ENCODE assay signal across 8 mouse cellular contexts in the genomic region with DNA sequence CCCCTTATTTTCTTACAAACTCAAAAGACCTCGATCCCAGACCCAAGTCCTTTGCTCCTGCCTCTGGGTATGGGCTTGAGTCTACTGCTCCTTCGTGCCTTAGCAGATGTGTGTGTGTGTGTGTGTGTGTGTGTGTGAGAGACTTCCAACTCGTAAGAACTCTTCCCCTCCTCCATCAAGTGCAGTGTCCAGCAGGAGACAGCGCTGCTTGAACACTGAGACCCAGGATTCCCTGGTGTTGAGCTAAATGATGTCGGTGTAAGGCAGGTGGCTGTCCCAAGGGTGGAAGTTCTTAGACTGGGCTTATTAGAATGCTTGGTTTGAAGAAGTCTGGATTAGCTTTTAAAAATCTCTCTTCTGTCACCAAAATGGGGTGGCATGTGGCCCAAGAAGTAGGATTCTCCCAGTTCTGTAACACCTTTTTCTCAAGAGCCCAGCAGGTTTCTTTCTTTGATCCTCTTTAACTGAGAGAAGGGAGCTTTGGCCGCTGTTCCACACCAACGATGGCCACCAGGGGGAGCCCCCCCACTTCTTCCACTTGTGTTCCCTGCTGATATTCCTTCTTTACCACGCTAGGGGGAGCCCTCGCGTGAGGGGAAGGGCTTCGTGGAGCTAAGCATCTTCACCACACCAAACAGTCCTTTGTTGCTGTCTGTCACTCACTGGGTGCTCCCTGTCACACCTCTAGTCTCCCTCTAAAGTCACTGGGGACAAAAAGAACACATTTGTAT. TPM values are rescaled to one million over a fixed set of nuclear protein-coding genes. Genes with fewer than 3 reads are reported as not detected.
DNase-seq lines count a peak whose midpoint lies in the region; ATAC-seq and TF ChIP-seq lines count a peak whose summit lies in the region.

No protein-coding gene starts in this region.

- H3K79me3 ChIP-seq in C2C12 (ENCODE audit: low read depth), result no peaks in the 10 kb centered on the region

- H3K27me3 ChIP-seq in C2C12 (ENCODE audit: control insufficient read depth, insufficient read depth, insufficient read length), result no peaks in the 10 kb centered on the region
- H3K27me3 ChIP-seq in embryonic facial prominence, embryonic 14.5 days (replicated peaks; ENCODE audit: control insufficient read depth, insufficient read depth, low read length), result no peaks in the 10 kb centered on the region
- no peaks in the 10 kb centered on the region for H3K27me3 ChIP-seq in heart, embryonic 12.5 days (replicated peaks)
- H3K27me3 ChIP-seq in liver, embryonic 13.5 days, result 0 out of 2 replicates have a peak, but pooled peaks cover 3% of the 10 kb centered on the region
- no peaks in the 10 kb centered on the region for H3K27me3 ChIP-seq in neural tube, embryonic 12.5 days (replicated peaks)
- H3K27me3 ChIP-seq in stomach, embryonic 16.5 days (ENCODE audit: control insufficient read depth, insufficient read depth, low read length), result no peaks in the 10 kb centered on the region

- no peak overlapping the region for H3K4me3 ChIP-seq in C2C12 (ENCODE audit: insufficient read depth, poor library complexity, severe bottlenecking)
- no peak overlapping the region for H3K4me3 ChIP-seq in embryonic facial prominence, embryonic 14.5 days (ENCODE audit: low read depth, low read length)
- H3K4me3 ChIP-seq in heart, embryonic 12.5 days, result no peak overlapping the region
- no peak overlapping the region for H3K4me3 ChIP-seq in liver, embryonic 13.5 days (replicated peaks)
- H3K4me3 ChIP-seq in neural tube, embryonic 12.5 days, result no peak overlapping the region
- no peak overlapping the region for H3K4me3 ChIP-seq in stomach, embryonic 16.5 days (replicated peaks; ENCODE audit: low read length)

- 27% methylated on average over 11 of the region's 11 CpGs for WGBS in embryonic facial prominence, embryonic 14.5 days
- WGBS in heart, embryonic 12.5 days, result 23% methylated on average over 11 of the region's 11 CpGs
- 18% methylated on average over 11 of the region's 11 CpGs for WGBS in liver, embryonic 13.5 days (ENCODE audit: insufficient replicate concordance)
- WGBS in neural tube, embryonic 12.5 days, result 25% methylated on average over 11 of the region's 11 CpGs
- 27% methylated on average over 11 of the region's 11 CpGs for WGBS in stomach, embryonic 16.5 days

- H3K27ac ChIP-seq in embryonic facial prominence, embryonic 14.5 days (replicated peaks; ENCODE audit: low read depth, low read length), result no peak overlapping the region
- H3K27ac ChIP-seq in heart, embryonic 12.5 days (ENCODE audit: poor library complexity, severe bottlenecking), result no peak overlapping the region
- H3K27ac ChIP-seq in liver, embryonic 13.5 days, result no peak overlapping the region
- H3K27ac ChIP-seq in neural tube, embryonic 12.5 days, result no peak overlapping the region
- no peak overlapping the region for H3K27ac ChIP-seq in stomach, embryonic 16.5 days (ENCODE audit: low read length)

- H3ac ChIP-seq in C2C12 (ENCODE audit: control insufficient read depth, insufficient read length, low read depth), result no peak overlapping the region

- H3K4me2 ChIP-seq in embryonic facial prominence, embryonic 14.5 days (ENCODE audit: low read depth, low read length), result no peak overlapping the region
- H3K4me2 ChIP-seq in heart, embryonic 12.5 days, result no peak overlapping the region
- H3K4me2 ChIP-seq in liver, embryonic 13.5 days, result no peak overlapping the region
- no peak overlapping the region for H3K4me2 ChIP-seq in neural tube, embryonic 12.5 days (replicated peaks)
- no peak overlapping the region for H3K4me2 ChIP-seq in stomach, embryonic 16.5 days (ENCODE audit: low read depth, low read length)

- peak; percentile 94 for TF ChIP-seq CTCF in C2C12 (IDR thresholded peaks at IDR 0.05; ENCODE audit: control insufficient read depth, insufficient read depth, insufficient read length)

- no peaks in the 10 kb centered on the region for H3K36me3 ChIP-seq in C2C12 (ENCODE audit: control insufficient read depth, insufficient read depth)
- H3K36me3 ChIP-seq in embryonic facial prominence, embryonic 14.5 days (ENCODE audit: control insufficient read depth, insufficient read depth, low read length), result no peaks in the 10 kb centered on the region
- no peaks in the 10 kb centered on the region for H3K36me3 ChIP-seq in heart, embryonic 12.5 days
- no peaks in the 10 kb centered on the region for H3K36me3 ChIP-seq in liver, embryonic 13.5 days
- no peaks in the 10 kb centered on the region for H3K36me3 ChIP-seq in neural tube, embryonic 12.5 days
- no peaks in the 10 kb centered on the region for H3K36me3 ChIP-seq in stomach, embryonic 16.5 days (ENCODE audit: control insufficient read depth, insufficient read depth, low read length)

- peak; percentile 68 for ATAC-seq in embryonic facial prominence, embryonic 14.5 days (ENCODE audit: low read depth)
- ATAC-seq in heart, embryonic 12.5 days (ENCODE audit: insufficient number of reproducible peaks, low FRiP score), result peak; percentile 46; the same call in 1 of the 2 replicates
- ATAC-seq in liver, embryonic 13.5 days (ENCODE audit: low read depth), result peak; percentile 43; the same call in 1 of the 2 replicates
- ATAC-seq in neural tube, embryonic 12.5 days (ENCODE audit: low FRiP score, low read depth), result peak; percentile 85
- peak; percentile 56 for ATAC-seq in stomach, embryonic 16.5 days (ENCODE audit: insufficient read depth, low FRiP score)

- peak; percentile 57 to 60 for DNase-seq in adrenal gland, postnatal 4 days (ENCODE audit: low spot score in 2 of 2)
- peak; percentile 87 for DNase-seq in embryonic facial prominence, embryonic 14.5 days (ENCODE audit: low spot score)
- DNase-seq in kidney, postnatal 10 days, result peak; percentile 89
- peak; percentile 69 for DNase-seq in liver, embryonic 13.5 days

- H3K9ac ChIP-seq in embryonic facial prominence, embryonic 14.5 days (ENCODE audit: low read depth, low read length), result no peak overlapping the region
- H3K9ac ChIP-seq in heart, embryonic 12.5 days, result no peak overlapping the region
- no peak overlapping the region for H3K9ac ChIP-seq in liver, embryonic 13.5 days
- no peak overlapping the region for H3K9ac ChIP-seq in neural tube, embryonic 12.5 days
- no peak overlapping the region for H3K9ac ChIP-seq in stomach, embryonic 16.5 days (ENCODE audit: low read length)

- no peaks in the 10 kb centered on the region for H3K79me2 ChIP-seq in C2C12 (ENCODE audit: control insufficient read depth, insufficient read depth)

- H3K4me1 ChIP-seq in embryonic facial prominence, embryonic 14.5 days (ENCODE audit: control insufficient read depth, insufficient read depth, low read length), result no peaks in the 10 kb centered on the region
- peaks cover 43% of the 10 kb centered on the region for H3K4me1 ChIP-seq in heart, embryonic 12.5 days (replicated peaks)
- no peaks in the 10 kb centered on the region for H3K4me1 ChIP-seq in liver, embryonic 13.5 days (replicated peaks)
- peaks cover 5% of the 10 kb centered on the region for H3K4me1 ChIP-seq in neural tube, embryonic 12.5 days
- H3K4me1 ChIP-seq in stomach, embryonic 16.5 days (ENCODE audit: control insufficient read depth, insufficient read depth, low read length), result peaks cover 14% of the 10 kb centered on the region

- H3K9me3 ChIP-seq in embryonic facial prominence, embryonic 14.5 days (ENCODE audit: control insufficient read depth, low read length), result no peaks in the 10 kb centered on the region
- H3K9me3 ChIP-seq in heart, embryonic 12.5 days (replicated peaks), result no peaks in the 10 kb centered on the region
- no peaks in the 10 kb centered on the region for H3K9me3 ChIP-seq in liver, embryonic 13.5 days (replicated peaks)
- no peaks in the 10 kb centered on the region for H3K9me3 ChIP-seq in neural tube, embryonic 12.5 days
- no peaks in the 10 kb centered on the region for H3K9me3 ChIP-seq in stomach, embryonic 16.5 days (replicated peaks; ENCODE audit: control insufficient read depth, low read length)

RNA-seq across cellular contexts. Expression of a gene that starts 17.0 kb away (rescaled TPM):
- 2.6 TPM for polyA plus RNA-seq in C2C12 (2012; fragmentation: generic; extraction: Trizol)
- total RNA-seq in adrenal gland, postnatal 4 days (2021), result 1 to 10 TPM; 1.0 to 2.5 TPM
- polyA plus RNA-seq in embryonic facial prominence, embryonic 14.5 days (2014; fragmentation: Nextera tagmentation; extraction: Ambion mirVana), result 0.86 and 1.2 TPM in 2 replicates
- polyA plus RNA-seq in heart, embryonic 12.5 days (2016; fragmentation: Nextera tagmentation; extraction: Ambion mirVana), result 0.76 and 1.3 TPM in 2 replicates
- polyA plus RNA-seq in liver, embryonic 13.5 days (2015; fragmentation: Nextera tagmentation; extraction: Ambion mirVana), result 0.16 and 0.22 TPM in 2 replicates
- polyA plus RNA-seq in neural tube, embryonic 12.5 days (2016; fragmentation: Nextera tagmentation; extraction: Ambion mirVana), result 0.73 and 0.98 TPM in 2 replicates
- polyA plus RNA-seq in stomach, embryonic 16.5 days (2015; fragmentation: Nextera tagmentation; extraction: Ambion mirVana), result 2.0 and 2.6 TPM in 2 replicates

RNA-seq across cellular contexts. Expression of a gene that starts 27.5 kb away (rescaled TPM):
- 272 TPM for polyA plus RNA-seq in C2C12 (2012; fragmentation: generic; extraction: Trizol)
- 100 to 1,000 TPM; 121 to 129 TPM for total RNA-seq in adrenal gland, postnatal 4 days (2021)
- 119 and 148 TPM in 2 replicates for polyA plus RNA-seq in embryonic facial prominence, embryonic 14.5 days (2014; fragmentation: Nextera tagmentation; extraction: Ambion mirVana)
- 81.4 and 84.0 TPM in 2 replicates for polyA plus RNA-seq in heart, embryonic 12.5 days (2016; fragmentation: Nextera tagmentation; extraction: Ambion mirVana)
- 117 and 139 TPM in 2 replicates for polyA plus RNA-seq in liver, embryonic 13.5 days (2015; fragmentation: Nextera tagmentation; extraction: Ambion mirVana)
- 108 and 114 TPM in 2 replicates for polyA plus RNA-seq in neural tube, embryonic 12.5 days (2016; fragmentation: Nextera tagmentation; extraction: Ambion mirVana)
- polyA plus RNA-seq in stomach, embryonic 16.5 days (2015; fragmentation: Nextera tagmentation; extraction: Ambion mirVana), result 2,215 and 3,106 TPM in 2 replicates

RNA-seq across cellular contexts. Expression of a gene that starts 36.8 kb away (rescaled TPM):
- polyA plus RNA-seq in C2C12 (2012; fragmentation: generic; extraction: Trizol), result 0.07 TPM
- total RNA-seq in adrenal gland, postnatal 4 days (2021), result under 1 TPM; 0.22 to 0.31 TPM
- polyA plus RNA-seq in embryonic facial prominence, embryonic 14.5 days (2014; fragmentation: Nextera tagmentation; extraction: Ambion mirVana), result 0.28 and 0.75 TPM in 2 replicates
- polyA plus RNA-seq in heart, embryonic 12.5 days (2016; fragmentation: Nextera tagmentation; extraction: Ambion mirVana), result 0.10 and 0.19 TPM in 2 replicates
- 0.03 TPM in 1 of 2 replicates, not detected in the other for polyA plus RNA-seq in liver, embryonic 13.5 days (2015; fragmentation: Nextera tagmentation; extraction: Ambion mirVana)
- polyA plus RNA-seq in neural tube, embryonic 12.5 days (2016; fragmentation: Nextera tagmentation; extraction: Ambion mirVana), result 0.04 and 0.18 TPM in 2 replicates
- 1.1 TPM in 2 replicates for polyA plus RNA-seq in stomach, embryonic 16.5 days (2015; fragmentation: Nextera tagmentation; extraction: Ambion mirVana)

RNA-seq across cellular contexts. Expression of a gene that starts 36.8 kb away (rescaled TPM):
- 66.5 TPM for polyA plus RNA-seq in C2C12 (2012; fragmentation: generic; extraction: Trizol)
- 10 to 100 TPM; 19.2 to 20.4 TPM for total RNA-seq in adrenal gland, postnatal 4 days (2021)
- 10.7 and 12.5 TPM in 2 replicates for polyA plus RNA-seq in embryonic facial prominence, embryonic 14.5 days (2014; fragmentation: Nextera tagmentation; extraction: Ambion mirVana)
- 24.4 and 25.5 TPM in 2 replicates for polyA plus RNA-seq in heart, embryonic 12.5 days (2016; fragmentation: Nextera tagmentation; extraction: Ambion mirVana)
- polyA plus RNA-seq in liver, embryonic 13.5 days (2015; fragmentation: Nextera tagmentation; extraction: Ambion mirVana), result 3.8 and 3.9 TPM in 2 replicates
- polyA plus RNA-seq in neural tube, embryonic 12.5 days (2016; fragmentation: Nextera tagmentation; extraction: Ambion mirVana), result 15.4 and 16.4 TPM in 2 replicates
- polyA plus RNA-seq in stomach, embryonic 16.5 days (2015; fragmentation: Nextera tagmentation; extraction: Ambion mirVana), result 18.7 and 20.1 TPM in 2 replicates

RNA-seq across cellular contexts. Expression of a gene that starts 55.2 kb away (rescaled TPM):
- polyA plus RNA-seq in C2C12 (2012; fragmentation: generic; extraction: Trizol), result not detected
- total RNA-seq in adrenal gland, postnatal 4 days (2021), result under 1 TPM; 0.08 to 0.14 TPM
- 0.38 and 0.58 TPM in 2 replicates for polyA plus RNA-seq in embryonic facial prominence, embryonic 14.5 days (2014; fragmentation: Nextera tagmentation; extraction: Ambion mirVana)
- polyA plus RNA-seq in heart, embryonic 12.5 days (2016; fragmentation: Nextera tagmentation; extraction: Ambion mirVana), result not detected in 2 replicates
- polyA plus RNA-seq in liver, embryonic 13.5 days (2015; fragmentation: Nextera tagmentation; extraction: Ambion mirVana), result not detected in 2 replicates
- polyA plus RNA-seq in neural tube, embryonic 12.5 days (2016; fragmentation: Nextera tagmentation; extraction: Ambion mirVana), result 0.20 and 0.33 TPM in 2 replicates
- polyA plus RNA-seq in stomach, embryonic 16.5 days (2015; fragmentation: Nextera tagmentation; extraction: Ambion mirVana), result 0.04 TPM in 1 of 2 replicates, not detected in the other
